Mouse (Mus musculus) heart, embryonic 16.5 days (tissue): ENCODE measurements around the gene Jagn1. TPM values are rescaled to one million over a fixed set of nuclear protein-coding genes. Genes with fewer than 3 reads are reported as not detected.

Experiments
- ATAC-seq: fragments of 200-750 bp; cut with Nextera tagmentation; replicated peaks from 2 replicates; pipeline ENCODE4 v1.8.0; 2017; ENCODE audit warnings: moderate number of reproducible peaks; ENCODE audit not compliant: insufficient read depth, low FRiP score; ENCODE audit errors: extremely low read depth
- H3K27ac ChIP-seq: fragments of 300-500 bp; sonication (generic); 2 replicates; pipeline ENCODE4 v1.5.1; 2014; ENCODE audit warnings: mild to moderate bottlenecking, low read length, control low read depth, moderate library complexity
- H3K27me3 ChIP-seq: fragments of 300-500 bp; sonication (generic); 2 replicates; pipeline ENCODE4 v1.6.1; 2014; ENCODE audit warnings: low read length, mixed read lengths; ENCODE audit not compliant: control insufficient read depth, insufficient read depth
- H3K36me3 ChIP-seq: fragments of 300-500 bp; sonication (generic); 2 replicates; pipeline ENCODE4 v1.6.1; 2014; ENCODE audit not compliant: control insufficient read depth, insufficient read depth
- H3K4me1 ChIP-seq: fragments of 300-500 bp; sonication (generic); 2 replicates; pipeline ENCODE4 v1.6.1; 2014; ENCODE audit warnings: low read length, mixed read lengths; ENCODE audit not compliant: control insufficient read depth, insufficient read depth
- H3K4me2 ChIP-seq: fragments of 300-500 bp; sonication (generic); 2 replicates; pipeline ENCODE4 v1.6.1; 2014; ENCODE audit warnings: low read depth, mild to moderate bottlenecking, control low read depth, low read length
- H3K4me3 ChIP-seq: fragments of 300-500 bp; sonication (generic); 2 replicates; pipeline ENCODE4 v1.5.1; 2014; ENCODE audit warnings: mild to moderate bottlenecking, control low read depth, low read length
- H3K9ac ChIP-seq: fragments of 300-500 bp; sonication (generic); 2 replicates; pipeline ENCODE4 v1.6.1; 2014; ENCODE audit warnings: low read length, control low read depth
- H3K9me3 ChIP-seq: fragments of 300-500 bp; sonication (generic); replicated peaks from 2 replicates; pipeline ENCODE4 v1.6.1; 2016; ENCODE audit warnings: low read length; ENCODE audit not compliant: control insufficient read depth
- WGBS: fragments of 180-500 bp; shearing (Covaris S2); extraction: QIAGEN DNeasy Blood & Tissue Kit; methylation state at CpG from one replicate; pipeline ENCODE4 v1.1.7; 2014; 5-methylcytosine and 5-hydroxymethylcytosine counted together
- polyA plus RNA-seq: library from polyadenylated mRNA; unstranded; fragments of >200 nt; fragmentation: Nextera tagmentation; extraction: Ambion mirVana; gene quantifications from 2 replicates; pipeline ENCODE4 v1.2.1, GENCODE M21; 2015

Gene Jagn1
- polyA plus RNA-seq, 1 experiment from 2014 or later = 64.5 TPM

GRCm38 (mm10) chr6:113428006-113428405 is 14.4 kb upstream of the Jagn1 start:
- ATAC-seq = no peak
- Histone ChIP-seq H3K9ac (no peak overlapping the region), H3K27ac (no peak overlapping the region), H3K4me1 (no peaks in the 10 kb centered on the region), H3K4me3 (no peak overlapping the region), H3K27me3 (no peaks in the 10 kb centered on the region), H3K4me2 (no peak overlapping the region), H3K9me3 (peaks cover 4% of the 10 kb centered on the region; the same call in 1 of the 2 replicates), H3K36me3 (no peaks in the 10 kb centered on the region)
- WGBS = 89% methylated on average over 16 of the region's 16 CpGs

- no peak overlapping the region for H3K9ac ChIP-seq
- no peak overlapping the region for H3K4me3 ChIP-seq
- H3K27me3 ChIP-seq = no peaks in the 10 kb centered on the region
- H3K36me3 ChIP-seq = no peaks in the 10 kb centered on the region
- no peak overlapping the region for H3K4me2 ChIP-seq
- no peaks in the 10 kb centered on the region for H3K4me1 ChIP-seq
- peaks cover 4% of the 10 kb centered on the region; the same call in 1 of the 2 replicates for H3K9me3 ChIP-seq
- no peak overlapping the region for H3K27ac ChIP-seq
- ATAC-seq = no peak
- WGBS = 66% methylated on average over 3 of the region's 3 CpGs
Measured at GRCm38 (mm10) chr6:113429965-113430364, 12.4 kb upstream of the Jagn1 start.

- WGBS = 55% methylated on average over 3 of the region's 3 CpGs
- Histone ChIP-seq H3K27me3 (no peaks in the 10 kb centered on the region), H3K9me3 (peaks cover 4% of the 10 kb centered on the region; the same call in 1 of the 2 replicates), H3K4me2 (no peak overlapping the region), H3K27ac (no peak overlapping the region), H3K9ac (no peak overlapping the region), H3K4me3 (no peak overlapping the region), H3K36me3 (no peaks in the 10 kb centered on the region), H3K4me1 (no peaks in the 10 kb centered on the region)
- ATAC-seq = no peak
Measured at GRCm38 (mm10) chr6:113430846-113431245, 11.5 kb upstream of the Jagn1 start.

- H3K27ac ChIP-seq = no peak overlapping the region
- 58% methylated on average over 3 of the region's 3 CpGs for WGBS
- H3K9me3 ChIP-seq = peaks cover 4% of the 10 kb centered on the region; the same call in 1 of the 2 replicates
- H3K4me2 ChIP-seq = no peak overlapping the region
- H3K27me3 ChIP-seq = no peaks in the 10 kb centered on the region
- no peak overlapping the region for H3K4me3 ChIP-seq
- ATAC-seq = no peak
- H3K9ac ChIP-seq = no peak overlapping the region
- H3K36me3 ChIP-seq = no peaks in the 10 kb centered on the region
- no peaks in the 10 kb centered on the region for H3K4me1 ChIP-seq
Measured at GRCm38 (mm10) chr6:113431801-113432200, 10.6 kb upstream of the Jagn1 start.

- no peaks in the 10 kb centered on the region for H3K36me3 ChIP-seq
- no peaks in the 10 kb centered on the region for H3K27me3 ChIP-seq
- H3K4me3 ChIP-seq = no peak overlapping the region
- WGBS = 59% methylated on average over 3 of the region's 3 CpGs
- no peak for ATAC-seq
- no peaks in the 10 kb centered on the region for H3K4me1 ChIP-seq
- H3K27ac ChIP-seq = no peak overlapping the region
- no peaks in the 10 kb centered on the region for H3K9me3 ChIP-seq
- H3K9ac ChIP-seq = no peak overlapping the region
- H3K4me2 ChIP-seq = no peak overlapping the region
Measured at GRCm38 (mm10) chr6:113433661-113434060, 8.7 kb upstream of the Jagn1 start.

GRCm38 (mm10) chr6:113434691-113435090 is 7.7 kb upstream of the Jagn1 start:
- Histone ChIP-seq H3K27me3 (no peaks in the 10 kb centered on the region), H3K9me3 (no peaks in the 10 kb centered on the region), H3K27ac (no peak overlapping the region), H3K9ac (no peak overlapping the region), H3K4me2 (no peak overlapping the region), H3K4me3 (no peak overlapping the region), H3K36me3 (no peaks in the 10 kb centered on the region), H3K4me1 (no peaks in the 10 kb centered on the region)
- WGBS = 71% methylated on average over 7 of the region's 7 CpGs
- no peak for ATAC-seq

GRCm38 (mm10) chr6:113435664-113436205 is 6.6 kb upstream of the Jagn1 start, which contains the start of gene Cidec:
TSS of gene Cidec (minus strand) at chr6:113435760.
- no peaks in the 10 kb centered on the region for H3K4me1 ChIP-seq
- WGBS = 71% methylated on average over 9 of the region's 9 CpGs

GRCm38 (mm10) chr6:113437135-113437534 is 5.2 kb upstream of the Jagn1 start:
- Histone ChIP-seq H3K36me3 (no peaks in the 10 kb centered on the region), H3K27ac (no peak overlapping the region), H3K9ac (no peak overlapping the region), H3K4me3 (no peak overlapping the region), H3K27me3 (no peaks in the 10 kb centered on the region), H3K4me2 (no peak overlapping the region), H3K9me3 (no peaks in the 10 kb centered on the region), H3K4me1 (peaks cover 2% of the 10 kb centered on the region; the same call in 1 of the 2 replicates)
- ATAC-seq = no peak
- 62% methylated on average over 12 of the region's 12 CpGs for WGBS

More at GRCm38 (mm10) chr6:113435664-113436205, 6.6 kb upstream of the Jagn1 start, which contains the start of gene Cidec:
- H3K4me2 ChIP-seq = no peak within 1 kb of the TSS
- ATAC-seq = no peak
- no peak within 1 kb of the TSS for H3K4me3 ChIP-seq
- H3K27ac ChIP-seq = no peak within 1 kb of the TSS
- H3K9ac ChIP-seq = no peak within 1 kb of the TSS
- no peaks in the 10 kb centered on the region for H3K27me3 ChIP-seq
- no peaks in the 10 kb centered on the region for H3K36me3 ChIP-seq
- H3K9me3 ChIP-seq = no peaks in the 10 kb centered on the region

- Histone ChIP-seq H3K9ac (no peak overlapping the region), H3K4me2 (no peak overlapping the region), H3K27ac (no peak overlapping the region), H3K4me1 (peaks cover 9% of the 10 kb centered on the region), H3K9me3 (no peaks in the 10 kb centered on the region), H3K27me3 (no peaks in the 10 kb centered on the region), H3K36me3 (no peaks in the 10 kb centered on the region), H3K4me3 (no peak overlapping the region)
- 49% methylated on average over 12 of the region's 12 CpGs for WGBS
- ATAC-seq = no peak
Measured at GRCm38 (mm10) chr6:113438721-113439430, 3.5 kb upstream of the Jagn1 start.
